Mouse (Mus musculus): ENCODE results near the gene Hspb1.

DNA sequence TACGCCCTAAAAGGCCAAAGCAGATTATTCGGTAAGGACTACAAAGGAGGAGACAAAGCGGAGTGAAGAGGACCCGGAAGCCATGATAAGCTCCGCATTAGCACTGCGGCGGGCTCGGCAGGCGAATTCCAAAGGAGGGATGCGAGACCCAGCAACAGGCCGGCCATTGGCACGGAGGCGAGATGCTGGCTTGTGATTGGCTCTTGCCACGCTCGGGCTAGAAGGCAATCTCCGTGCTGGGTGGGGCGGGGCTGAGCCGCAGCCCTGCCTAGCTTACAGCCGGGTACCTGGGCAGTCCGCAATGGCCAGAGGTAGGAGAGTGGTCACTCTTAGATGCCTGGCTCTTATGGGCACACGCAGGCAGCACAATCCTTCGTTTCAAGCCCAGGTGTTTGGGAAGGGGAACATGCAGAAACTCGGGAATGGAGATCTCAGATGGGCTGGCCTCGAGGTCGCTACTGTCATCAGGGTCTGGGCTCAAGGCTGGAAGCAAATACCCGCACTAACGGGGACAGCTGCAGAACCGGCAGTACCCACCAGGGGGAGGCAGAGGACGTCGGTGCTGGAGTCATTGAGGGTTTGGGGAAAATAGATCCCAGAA lies 15.9 kb downstream of the Hspb1 start:
- TF ChIP-seq POLR2A (IDR thresholded peaks at IDR 0.05; ENCODE audit: insufficient read depth, low read length) (no peak), CTCF (IDR thresholded peaks at IDR 0.05; ENCODE audit: low read depth, low read length) (peak; percentile 96), EP300 (IDR thresholded peaks at IDR 0.05; ENCODE audit: insufficient read depth, low read depth, low read length) (peak; percentile 49; the same call in 1 of the 2 replicates)

All from ES-Bruce4 (cell line).